Mouse (Mus musculus) embryo, embryonic 11.5 days (tissue): ENCODE results near the gene Gm15557.

Experiments
- DNase-seq: peaks from one replicate; pipeline ENCODE4 v3.0.0-alpha.2; 2012; ENCODE audit warnings: low read depth, low spot score

Gm15557 gene

GRCm38 (mm10) chr2:155949362-155949761, 8.8 kb downstream of the Gm15557 start:
- peak; percentile 46 for DNase-seq

- no peak for DNase-seq
Measured at GRCm38 (mm10) chr2:155952006-155952405, 11.5 kb downstream of the Gm15557 start.

- DNase-seq = peak; percentile 85
Measured at GRCm38 (mm10) chr2:155956134-155957059, 15.9 kb downstream of the Gm15557 start, which contains the start of gene Cep250. Gene Cep250, plus strand, starts transcription at chr2:155956458.

- no peak for DNase-seq
Measured at GRCm38 (mm10) chr2:155959981-155960380, 19.5 kb downstream of the Gm15557 start.

GRCm38 (mm10) chr2:155961862-155962261, 21.3 kb downstream of the Gm15557 start:
- DNase-seq = no peak

- no peak for DNase-seq
Measured at GRCm38 (mm10) chr2:155962991-155963390, 22.5 kb downstream of the Gm15557 start.

GRCm38 (mm10) chr2:155973348-155973747, 32.8 kb downstream of the Gm15557 start:
- no peak for DNase-seq

- no peak for DNase-seq
Measured at GRCm38 (mm10) chr2:155974087-155974731, 33.7 kb downstream of the Gm15557 start.

- no peak for DNase-seq
Measured at GRCm38 (mm10) chr2:155979328-155979991, 38.9 kb downstream of the Gm15557 start.

GRCm38 (mm10) chr2:155985776-155986175, 45.2 kb downstream of the Gm15557 start:
- no peak for DNase-seq

GRCm38 (mm10) chr2:155987131-155987530, 46.6 kb downstream of the Gm15557 start:
- DNase-seq = no peak

GRCm38 (mm10) chr2:155989085-155989484, 48.6 kb downstream of the Gm15557 start:
- no peak for DNase-seq

- DNase-seq = no peak
Measured at GRCm38 (mm10) chr2:155991151-155991550, 50.6 kb downstream of the Gm15557 start.

GRCm38 (mm10) chr2:155991863-155992321, 51.4 kb downstream of the Gm15557 start:
- no peak for DNase-seq
